Mouse (Mus musculus) frontal cortex, postnatal 14 days (tissue): ENCODE measurements at regions not wholly inside any gene's neighbourhood (a gene's known extent, or its start where the extent isn't known, plus 50 kb on each side); places are given as distances from the start of the nearest gene placed in this dataset.

ENCODE experiments used
- DNase-seq, 2 experiments: peaks; one replicate each; pipeline ENCODE4 v3.0.0; 2022; ENCODE audit warnings: low spot score in 2 of 2

- no peak for DNase-seq
Measured at GRCm38 (mm10) chr13:47868656-47869055, 392.4 kb upstream of the Id4 start.

- DNase-seq: no peak
Measured at GRCm38 (mm10) chr13:47869670-47870532, 391.1 kb upstream of the Id4 start.

GRCm38 (mm10) chr13:47872645-47873044 lies 388.4 kb upstream of the Id4 start:
- no peak for DNase-seq

- DNase-seq: no peak
Measured at GRCm38 (mm10) chr13:47892569-47892968, 368.5 kb upstream of the Id4 start.

GRCm38 (mm10) chr13:47894331-47894730 lies 366.7 kb upstream of the Id4 start:
- no peak for DNase-seq

GRCm38 (mm10) chr13:47895256-47895655 lies 365.8 kb upstream of the Id4 start:
- DNase-seq: no peak

GRCm38 (mm10) chr13:47896646-47897045 lies 364.4 kb upstream of the Id4 start:
- DNase-seq: no peak

GRCm38 (mm10) chr13:47909851-47910530 lies 351.0 kb upstream of the Id4 start:
- DNase-seq: no peak

GRCm38 (mm10) chr13:47910531-47910910 lies 350.5 kb upstream of the Id4 start:
- DNase-seq: no peak

- peak in 1 of 2 experiments; percentile 38 for DNase-seq
Measured at GRCm38 (mm10) chr13:47916456-47916855, 344.6 kb upstream of the Id4 start.

GRCm38 (mm10) chr13:47917370-47917769 lies 343.7 kb upstream of the Id4 start:
- no peak for DNase-seq

- no peak for DNase-seq
Measured at GRCm38 (mm10) chr13:47921044-47921443, 340.0 kb upstream of the Id4 start.

- no peak for DNase-seq
Measured at GRCm38 (mm10) chr13:47940696-47941095, 320.3 kb upstream of the Id4 start.

- DNase-seq: peak in 1 of 2 experiments; percentile 17
Measured at GRCm38 (mm10) chr13:47942368-47942787, 318.6 kb upstream of the Id4 start.

GRCm38 (mm10) chr13:47943645-47944044 lies 317.4 kb upstream of the Id4 start:
- no peak for DNase-seq

GRCm38 (mm10) chr13:47948098-47948865 lies 312.7 kb upstream of the Id4 start:
- DNase-seq: no peak

- DNase-seq: no peak
Measured at GRCm38 (mm10) chr13:47950456-47950855, 310.6 kb upstream of the Id4 start.

GRCm38 (mm10) chr13:47951043-47951442 lies 310.0 kb upstream of the Id4 start:
- DNase-seq: no peak

- DNase-seq: no peak
Measured at GRCm38 (mm10) chr13:47952946-47953345, 308.1 kb upstream of the Id4 start.

GRCm38 (mm10) chr13:47953776-47954175 lies 307.3 kb upstream of the Id4 start:
- DNase-seq: no peak

- no peak for DNase-seq
Measured at GRCm38 (mm10) chr13:47955504-47955903, 305.5 kb upstream of the Id4 start.

- no peak for DNase-seq
Measured at GRCm38 (mm10) chr13:47957662-47958061, 303.4 kb upstream of the Id4 start.
